Mouse (Mus musculus) hindbrain, embryonic 16.5 days (tissue): ENCODE data around the gene Abcc3. TPM values are rescaled to one million over a fixed set of nuclear protein-coding genes. Genes with fewer than 3 reads are reported as not detected.

Experiments
- ATAC-seq: fragments of 200-750 bp; cut with Nextera tagmentation; 2 replicates; pipeline ENCODE4 v1.8.0; 2017; ENCODE audit warnings: moderate TSS enrichment, moderate library complexity
- H3K27ac ChIP-seq: fragments of 300-500 bp; sonication (generic); 2 replicates; pipeline ENCODE4 v1.5.1; 2014; ENCODE audit warnings: low read depth, mild to moderate bottlenecking, control low read depth, low read length, moderate library complexity
- H3K27me3 ChIP-seq: fragments of 300-500 bp; sonication (generic); replicated peaks from 2 replicates; pipeline ENCODE4 v1.6.1; 2014; ENCODE audit warnings: low read length; ENCODE audit not compliant: control insufficient read depth, insufficient read depth
- H3K36me3 ChIP-seq: fragments of 300-500 bp; sonication (generic); 2 replicates; pipeline ENCODE4 v1.6.1; 2014; ENCODE audit warnings: mild to moderate bottlenecking, low read length, moderate library complexity, mixed read lengths; ENCODE audit not compliant: control insufficient read depth, insufficient read depth
- H3K4me1 ChIP-seq: fragments of 300-500 bp; sonication (generic); 2 replicates; pipeline ENCODE4 v1.6.1; 2014; ENCODE audit warnings: low read depth, low read length; ENCODE audit not compliant: control insufficient read depth, insufficient read depth
- H3K4me2 ChIP-seq: fragments of 300-500 bp; sonication (generic); 2 replicates; pipeline ENCODE4 v1.6.1; 2014; ENCODE audit warnings: mild to moderate bottlenecking, low read length, control low read depth, moderate library complexity
- H3K4me3 ChIP-seq: fragments of 300-500 bp; sonication (generic); 2 replicates; pipeline ENCODE4 v1.5.1; 2014; ENCODE audit warnings: mild to moderate bottlenecking, low read length, control low read depth, moderate library complexity
- H3K9ac ChIP-seq: fragments of 300-500 bp; sonication (generic); 2 replicates; pipeline ENCODE4 v1.6.1; 2014; ENCODE audit warnings: low read depth, mild to moderate bottlenecking, control low read depth, low read length, moderate library complexity
- H3K9me3 ChIP-seq: fragments of 300-500 bp; sonication (generic); 2 replicates; pipeline ENCODE4 v1.6.1; 2014; ENCODE audit warnings: mild to moderate bottlenecking, low read length, moderate library complexity; ENCODE audit not compliant: control insufficient read depth
- WGBS: fragments of 180-500 bp; shearing (Covaris S2); extraction: QIAGEN DNeasy Blood & Tissue Kit; methylation state at CpG from one replicate; pipeline ENCODE4 v1.1.7; 2014; 5-methylcytosine and 5-hydroxymethylcytosine counted together
- polyA plus RNA-seq: library from polyadenylated mRNA; unstranded; fragments of >200 nt; fragmentation: Nextera tagmentation; extraction: Ambion mirVana; gene quantifications from 2 replicates; pipeline ENCODE4 v1.2.1, GENCODE M21; 2015

Abcc3 gene
- polyA plus RNA-seq, 1 experiment from 2014 or later: 0.91 TPM

- no peak for ATAC-seq
- Histone ChIP-seq H3K9ac (no peak overlapping the region), H3K4me2 (no peak overlapping the region), H3K4me1 (no peaks in the 10 kb centered on the region), H3K4me3 (no peak overlapping the region), H3K9me3 (no peaks in the 10 kb centered on the region), H3K27ac (no peak overlapping the region), H3K27me3 (no peaks in the 10 kb centered on the region), H3K36me3 (no peaks in the 10 kb centered on the region)
- WGBS: 87% methylated on average over 6 of the region's 6 CpGs
These were observed 22.8 kb downstream of the Abcc3 start for GRCm38 (mm10) chr11:94369981-94370380.

DNA sequence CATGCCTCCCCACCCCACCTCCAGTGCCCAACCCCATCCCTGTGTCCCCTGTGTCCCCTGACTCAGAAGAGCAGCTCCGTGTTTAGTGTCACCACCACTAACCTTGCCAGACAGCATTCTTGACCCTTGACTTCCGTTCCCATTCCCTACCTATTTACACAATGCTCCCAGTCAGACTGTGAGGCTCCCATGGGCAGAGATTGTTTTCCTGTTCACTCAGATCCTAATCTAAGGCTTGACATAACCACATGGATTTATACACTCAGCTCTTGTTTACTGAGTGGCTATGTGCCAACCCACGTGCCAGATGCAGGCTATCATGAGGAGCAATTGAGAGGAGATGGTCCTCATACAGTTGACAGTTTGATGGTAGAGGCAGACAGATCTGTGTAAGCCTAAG lies 27.5 kb downstream of the Abcc3 start:
- H3K4me1 ChIP-seq: no peaks in the 10 kb centered on the region
- no peaks in the 10 kb centered on the region for H3K36me3 ChIP-seq
- WGBS: 76% methylated on average over 3 of the region's 3 CpGs

DNA sequence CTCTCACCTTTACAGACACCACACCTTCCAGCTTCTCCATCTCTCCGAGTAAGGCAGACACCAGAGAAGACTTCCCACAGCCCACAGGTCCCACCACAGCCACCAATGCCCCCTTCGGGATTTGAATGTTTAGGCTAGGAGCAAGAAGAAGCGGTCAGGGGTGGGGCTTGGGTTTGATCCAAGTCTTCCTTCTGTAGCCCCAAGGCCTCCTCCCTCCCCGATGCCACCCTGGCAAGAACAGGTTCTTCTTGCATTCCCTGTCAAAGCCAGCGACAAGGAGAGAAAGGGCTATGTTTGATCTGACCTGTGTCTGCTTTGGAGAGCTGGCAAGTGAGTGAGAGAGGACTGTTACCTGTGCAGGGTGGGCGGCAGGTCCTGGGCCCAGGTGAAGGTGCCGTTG lies 29.1 kb downstream of the Abcc3 start:
- H3K9me3 ChIP-seq: no peaks in the 10 kb centered on the region
- ATAC-seq: no peak
- 89% methylated on average over 7 of the region's 7 CpGs for WGBS
- H3K4me3 ChIP-seq: no peak overlapping the region
- H3K9ac ChIP-seq: no peak overlapping the region
- no peaks in the 10 kb centered on the region for H3K36me3 ChIP-seq
- no peaks in the 10 kb centered on the region for H3K4me1 ChIP-seq
- H3K4me2 ChIP-seq: no peak overlapping the region
- H3K27ac ChIP-seq: no peak overlapping the region
- no peaks in the 10 kb centered on the region for H3K27me3 ChIP-seq

More for the DNA sequence above, 27.5 kb downstream of the Abcc3 start:
- H3K9me3 ChIP-seq: no peaks in the 10 kb centered on the region
- no peaks in the 10 kb centered on the region for H3K27me3 ChIP-seq
- no peak overlapping the region for H3K4me3 ChIP-seq
- H3K27ac ChIP-seq: no peak overlapping the region
- H3K9ac ChIP-seq: no peak overlapping the region
- no peak overlapping the region for H3K4me2 ChIP-seq
- no peak for ATAC-seq

DNA sequence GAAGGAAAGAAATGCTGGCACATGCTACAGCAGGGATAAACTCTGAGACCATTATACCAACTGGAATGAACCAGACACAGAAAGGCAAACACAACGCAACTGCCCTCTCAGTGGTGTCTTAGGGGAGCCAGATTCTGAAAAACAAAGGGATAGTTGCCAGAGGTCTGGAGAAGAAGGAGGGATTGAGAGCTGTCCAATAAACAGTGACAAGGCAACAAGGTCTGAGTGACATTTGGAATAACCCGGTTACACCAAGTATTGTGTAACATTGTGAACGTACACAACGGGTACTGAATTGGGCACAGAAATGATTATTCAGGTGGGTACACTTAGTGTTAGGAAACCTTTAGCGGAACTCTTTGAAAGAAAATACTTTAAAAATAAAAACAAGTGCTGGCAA lies 30.7 kb downstream of the Abcc3 start:
- no peak overlapping the region for H3K4me2 ChIP-seq
- no peaks in the 10 kb centered on the region for H3K9me3 ChIP-seq
- H3K4me3 ChIP-seq: no peak overlapping the region
- no peaks in the 10 kb centered on the region for H3K27me3 ChIP-seq
- H3K4me1 ChIP-seq: no peaks in the 10 kb centered on the region
- WGBS: 89% methylated on average over 5 of the region's 5 CpGs
- no peak for ATAC-seq
- no peaks in the 10 kb centered on the region for H3K36me3 ChIP-seq
- H3K27ac ChIP-seq: no peak overlapping the region
- no peak overlapping the region for H3K9ac ChIP-seq

DNA sequence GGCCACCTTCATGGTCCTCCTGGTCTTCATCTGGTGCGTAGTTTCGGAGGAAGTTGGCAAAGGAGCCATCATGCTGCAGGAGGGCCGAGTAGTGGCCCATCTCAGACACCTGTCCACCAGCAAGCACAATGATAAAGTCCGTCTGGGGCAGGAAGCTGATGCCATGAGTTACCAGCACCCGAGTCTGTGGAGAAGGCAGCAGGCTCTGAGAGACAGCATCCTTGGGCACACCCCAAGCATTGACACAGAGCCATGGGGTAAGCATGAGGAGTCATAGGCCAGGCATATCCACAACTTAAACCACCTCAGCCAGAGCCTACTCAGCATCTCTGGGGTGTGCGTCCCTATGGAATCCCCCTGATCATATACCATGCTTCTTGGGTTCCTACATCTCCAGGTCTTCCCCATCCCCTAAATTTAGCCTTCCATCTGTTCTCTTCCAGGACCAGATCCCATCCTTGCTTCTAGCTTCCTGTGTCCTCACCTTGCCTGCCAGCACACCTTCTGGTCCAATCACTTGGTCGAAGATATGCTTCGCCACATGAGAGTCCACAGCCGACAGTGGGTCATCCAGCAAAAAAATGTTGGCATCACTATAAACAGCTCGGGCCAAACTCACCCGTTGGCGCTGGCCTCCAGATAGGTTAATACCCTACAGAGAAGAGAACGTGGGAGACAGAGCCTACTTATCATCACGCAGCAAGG lies 31.5 kb downstream of the Abcc3 start:
- Histone ChIP-seq H3K4me3 (no peak overlapping the region), H3K27ac (no peak overlapping the region), H3K9ac (no peak overlapping the region), H3K36me3 (no peaks in the 10 kb centered on the region), H3K9me3 (no peaks in the 10 kb centered on the region), H3K27me3 (no peaks in the 10 kb centered on the region), H3K4me2 (no peak overlapping the region), H3K4me1 (no peaks in the 10 kb centered on the region)
- WGBS: 92% methylated on average over 14 of the region's 14 CpGs
- no peak for ATAC-seq

DNA sequence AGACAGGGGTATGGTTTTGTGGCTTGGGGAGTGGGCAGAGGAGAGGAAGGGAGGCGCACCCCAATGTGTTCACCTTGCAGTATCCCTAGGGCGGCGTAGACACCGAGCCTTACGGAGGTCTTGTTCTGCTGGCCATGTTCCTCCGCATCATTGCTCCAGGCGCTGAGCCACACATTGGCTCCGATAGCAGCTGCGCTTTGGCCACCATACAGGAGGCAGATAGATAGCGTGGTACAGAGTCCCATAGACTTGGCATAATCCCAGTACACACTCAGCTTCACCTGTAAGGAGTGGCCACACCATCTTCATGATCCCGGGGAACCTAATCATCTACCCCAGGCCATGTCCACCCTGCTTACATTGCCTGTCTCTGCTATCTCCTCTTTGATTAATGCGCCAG lies 33.6 kb downstream of the Abcc3 start:
- H3K4me1 ChIP-seq: no peaks in the 10 kb centered on the region
- no peak overlapping the region for H3K4me2 ChIP-seq
- H3K9ac ChIP-seq: no peak overlapping the region
- no peaks in the 10 kb centered on the region for H3K36me3 ChIP-seq
- WGBS: 95% methylated on average over 12 of the region's 12 CpGs
- peaks cover 3% of the 10 kb centered on the region; the same call in 1 of the 2 replicates for H3K27me3 ChIP-seq
- no peak overlapping the region for H3K27ac ChIP-seq
- ATAC-seq: no peak
- no peaks in the 10 kb centered on the region for H3K9me3 ChIP-seq
- H3K4me3 ChIP-seq: no peak overlapping the region

DNA sequence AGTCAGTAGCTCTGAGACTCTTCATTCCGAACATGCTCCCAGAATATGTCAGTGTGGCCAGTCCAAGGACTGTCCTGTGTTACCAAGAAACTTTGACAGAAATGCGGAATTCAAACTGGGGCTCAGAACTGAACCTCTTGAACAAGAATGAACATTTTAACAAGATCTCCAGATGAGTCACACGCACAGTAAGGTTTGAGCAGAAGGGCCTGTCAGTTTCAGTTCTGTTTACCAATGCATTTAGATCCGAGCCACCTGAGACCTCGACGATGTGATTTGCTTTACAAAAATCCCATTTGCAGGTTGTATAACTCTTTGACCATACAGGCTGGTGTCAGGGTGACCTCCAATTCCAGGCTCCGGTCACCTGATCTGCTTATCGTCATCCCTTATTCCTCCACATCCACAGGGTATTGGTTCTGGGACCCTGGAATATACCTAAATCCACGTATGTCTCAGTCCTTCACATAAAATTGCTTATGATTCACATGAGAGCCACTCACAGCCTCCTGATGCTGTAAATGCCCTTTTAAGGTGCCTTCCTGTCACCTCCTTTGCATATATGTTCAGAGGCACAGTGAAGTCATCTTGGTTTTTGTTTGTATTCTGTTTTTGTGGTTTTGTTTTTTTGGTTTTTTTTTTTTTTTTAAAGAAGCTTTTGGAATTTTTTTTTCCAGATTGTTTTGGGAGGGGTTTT lies 37.1 kb downstream of the Abcc3 start:
- no peak overlapping the region for H3K9ac ChIP-seq
- no peak overlapping the region for H3K4me3 ChIP-seq
- no peak overlapping the region for H3K4me2 ChIP-seq
- no peaks in the 10 kb centered on the region; the same call in 1 of the 2 replicates for H3K4me1 ChIP-seq
- WGBS: 81% methylated on average over 9 of the region's 9 CpGs
- H3K27ac ChIP-seq: no peak overlapping the region
- no peaks in the 10 kb centered on the region for H3K36me3 ChIP-seq
- H3K9me3 ChIP-seq: no peaks in the 10 kb centered on the region
- peaks cover 3% of the 10 kb centered on the region; the same call in 1 of the 2 replicates for H3K27me3 ChIP-seq
- no peak for ATAC-seq

DNA sequence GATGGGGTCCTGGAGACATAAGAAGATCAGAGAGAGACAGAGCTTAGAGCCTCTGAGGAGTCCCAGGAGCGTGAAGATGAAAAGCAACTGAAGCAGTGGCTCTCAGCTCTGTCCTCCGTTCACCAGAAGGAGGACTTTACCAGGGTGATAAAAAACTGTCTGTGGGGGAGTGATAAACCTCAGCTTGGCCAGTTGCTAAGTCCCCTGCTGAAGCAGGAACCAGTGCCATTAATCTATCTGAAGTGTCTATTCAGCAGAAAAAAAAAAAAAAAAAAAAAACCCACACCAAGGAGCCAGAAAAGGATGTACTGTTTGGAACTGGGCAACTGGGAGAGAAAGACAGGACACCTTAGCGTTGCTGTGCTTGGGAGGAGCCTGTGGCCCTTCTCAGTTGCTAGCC lies 41.7 kb downstream of the Abcc3 start:
- 31% methylated on average over 3 of the region's 3 CpGs for whole genome bisulfite sequencing
- ATAC-seq: no peak
- H3K4me3 ChIP-seq: no peak overlapping the region
- H3K27ac ChIP-seq: no peak overlapping the region
- peaks cover 3% of the 10 kb centered on the region; the same call in 1 of the 2 replicates for H3K27me3 ChIP-seq
- no peaks in the 10 kb centered on the region for H3K36me3 ChIP-seq
- no peaks in the 10 kb centered on the region; the same call in 1 of the 2 replicates for H3K4me1 ChIP-seq
- H3K9me3 ChIP-seq: no peaks in the 10 kb centered on the region
- H3K4me2 ChIP-seq: no peak overlapping the region
- no peak overlapping the region for H3K9ac ChIP-seq

GRCm38 (mm10) chr11:94350337-94350736 lies 42.5 kb downstream of the Abcc3 start:
- H3K9me3 ChIP-seq: no peaks in the 10 kb centered on the region
- H3K27ac ChIP-seq: no peak overlapping the region
- H3K9ac ChIP-seq: no peak overlapping the region
- no peaks in the 10 kb centered on the region; the same call in 1 of the 2 replicates for H3K4me1 ChIP-seq
- H3K4me2 ChIP-seq: no peak overlapping the region
- H3K27me3 ChIP-seq: peaks cover 3% of the 10 kb centered on the region; the same call in 1 of the 2 replicates
- no peak for ATAC-seq
- H3K4me3 ChIP-seq: no peak overlapping the region
- no peaks in the 10 kb centered on the region for H3K36me3 ChIP-seq
- WGBS: 69% methylated on average over 1 of the region's 1 CpGs
